Mouse (Mus musculus) gastrocnemius, adult 18-20 months (tissue): Measurements from ENCODE around the gene Zar1. TPM values are rescaled to one million over a fixed set of nuclear protein-coding genes. Genes with fewer than 3 reads are reported as not detected.
A peak's percentile ranks its signal among the peaks of the same experiment; 100 is the strongest.
"Not testable (repeated sequence)": the region's sequence is repeated elsewhere in the genome, so short reads cannot be mapped to it uniquely, and the experiment has no call there.

Experiments
- DNase-seq: peaks from one replicate; pipeline ENCODE4 v3.0.0; 2021; ENCODE audit warnings: low spot score
- long read RNA-seq, 2 experiments: library from polyadenylated mRNA; stranded (forward); transcript quantifications; one replicate each; pipeline ENCODE4 v2.0.0; 2021
- total RNA-seq, 2 experiments: library from RNA; stranded (reverse); gene quantifications; 2 replicates each; pipeline ENCODE4 v1.2.3; 2021

Gene Zar1
- total RNA-seq, result not detected
- long read RNA-seq, experiment 1, result 0 reads
- long read RNA-seq, experiment 2, result 0 reads

- DNase-seq, result not testable (repeated sequence)
These were observed at the start of gene Zar1 for GRCm38 (mm10) chr5:72580970-72581332. TSS of gene Zar1 (minus strand) at chr5:72581254.

GRCm38 (mm10) chr5:72630026-72630425, 49.0 kb upstream of the Zar1 start:
- no peak for DNase-seq

- no peak for DNase-seq
These were observed 40.0 kb upstream of the Zar1 start for GRCm38 (mm10) chr5:72621022-72621421.

GRCm38 (mm10) chr5:72617413-72617812, 36.4 kb upstream of the Zar1 start:
- no peak for DNase-seq

GRCm38 (mm10) chr5:72603138-72603537, 22.1 kb upstream of the Zar1 start:
- DNase-seq, result no peak

- peak; percentile 14 for DNase-seq
These were observed 20.0 kb upstream of the Zar1 start for GRCm38 (mm10) chr5:72601006-72601405.

GRCm38 (mm10) chr5:72587192-72587681, 6.2 kb upstream of the Zar1 start, which contains the start of gene Gm5868:
TSS of gene Gm5868 (minus strand) at chr5:72587551.
- DNase-seq, result no peak

- not testable (repeated sequence) for DNase-seq
These were observed 5.7 kb upstream of the Zar1 start for GRCm38 (mm10) chr5:72586667-72587191.

GRCm38 (mm10) chr5:72586122-72586521, 5.1 kb upstream of the Zar1 start:
- not testable (repeated sequence) for DNase-seq

GRCm38 (mm10) chr5:72580088-72580969, 725 bp downstream of the Zar1 start:
- DNase-seq, result not testable (repeated sequence)

- DNase-seq, result not testable (repeated sequence)
These were observed 1.5 kb downstream of the Zar1 start for GRCm38 (mm10) chr5:72579599-72579998.

GRCm38 (mm10) chr5:72565621-72566020, 15.4 kb downstream of the Zar1 start:
- no peak for DNase-seq

- DNase-seq, result not testable (repeated sequence)
These were observed 17.9 kb downstream of the Zar1 start for GRCm38 (mm10) chr5:72563183-72563582.

- DNase-seq, result no peak
These were observed 20.0 kb downstream of the Zar1 start for GRCm38 (mm10) chr5:72560976-72561628.

- DNase-seq, result peak; percentile 97
These were observed 21.5 kb downstream of the Zar1 start, which contains the start of gene Nfxl1 for GRCm38 (mm10) chr5:72559544-72560049. TSS of gene Nfxl1 (minus strand) at chr5:72559684.

- DNase-seq, result no peak
These were observed 22.1 kb downstream of the Zar1 start for GRCm38 (mm10) chr5:72558716-72559526.

GRCm38 (mm10) chr5:72556245-72556644, 24.8 kb downstream of the Zar1 start:
- DNase-seq, result no peak

- no peak for DNase-seq
These were observed 29.8 kb downstream of the Zar1 start for GRCm38 (mm10) chr5:72551209-72551608.

- no peak for DNase-seq
These were observed 52.2 kb downstream of the Zar1 start for GRCm38 (mm10) chr5:72528896-72529295.
